Mouse (Mus musculus) embryo, embryonic 10 days (tissue): Measurements from ENCODE around the gene Naa80.

Experiments used
- DNase-seq: peaks from one replicate; pipeline ENCODE4 v3.0.0-alpha.2; 2015; ENCODE audit warnings: low spot score

Naa80 gene

DNA sequence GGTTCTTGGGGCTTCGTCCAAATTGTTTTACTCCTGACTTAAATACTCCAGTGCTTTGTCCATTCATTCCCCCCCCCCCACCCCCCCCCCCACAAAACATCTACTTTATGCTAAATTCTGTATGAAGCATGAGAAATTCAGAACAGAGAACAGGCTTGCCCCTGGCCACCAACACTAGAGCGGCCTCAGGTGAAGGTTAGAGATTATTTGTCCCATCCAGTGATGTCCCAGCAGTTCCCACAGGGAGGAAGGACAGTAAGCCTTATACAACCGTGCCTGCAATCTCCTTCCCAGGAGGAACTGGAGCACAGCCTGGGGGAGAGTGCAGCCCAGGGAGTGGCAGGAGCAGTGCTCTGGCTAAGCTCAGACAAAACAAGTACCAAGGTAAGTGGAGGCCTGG is at the start of gene Naa80:
Gene Naa80 (plus strand): TSS at position 301 of the 400 bp plus-strand sequence.
- DNase-seq, result no peak

DNA sequence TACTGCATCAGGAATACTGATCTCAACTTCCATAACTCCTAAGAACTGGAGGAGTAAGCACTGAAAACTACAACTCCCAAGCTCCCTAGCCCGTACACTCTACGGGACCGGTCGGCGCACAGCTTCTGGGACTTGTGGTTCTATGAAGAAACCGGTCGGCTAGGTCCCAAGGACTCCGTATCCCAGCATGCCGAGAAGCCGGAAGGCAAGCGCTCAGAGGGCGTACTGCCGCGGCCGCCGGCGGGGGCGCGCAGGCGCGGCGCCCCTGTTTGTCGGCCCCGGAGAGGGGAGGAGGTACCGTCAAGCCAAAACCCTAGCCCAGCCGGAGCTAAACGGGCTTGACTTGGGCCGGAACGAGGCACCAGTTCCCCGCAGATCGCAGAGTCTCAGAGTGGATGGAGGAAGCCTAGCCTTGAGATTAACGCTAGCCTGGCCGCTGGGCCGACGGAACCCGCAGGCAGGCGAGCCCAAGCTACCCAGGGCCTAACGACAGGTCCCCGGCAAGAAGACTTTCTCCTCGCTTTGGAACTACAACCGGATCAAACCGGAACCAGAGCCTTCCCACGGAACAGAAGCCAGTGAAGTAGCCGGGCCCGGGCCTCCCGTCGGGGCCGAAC is 44.8 kb upstream of the Naa80 start, which contains the start of gene Tmem115:
Gene Tmem115 (plus strand): TSS at position 155 of the 617 bp plus-strand sequence.
- DNase-seq, result peak; percentile 98

DNA sequence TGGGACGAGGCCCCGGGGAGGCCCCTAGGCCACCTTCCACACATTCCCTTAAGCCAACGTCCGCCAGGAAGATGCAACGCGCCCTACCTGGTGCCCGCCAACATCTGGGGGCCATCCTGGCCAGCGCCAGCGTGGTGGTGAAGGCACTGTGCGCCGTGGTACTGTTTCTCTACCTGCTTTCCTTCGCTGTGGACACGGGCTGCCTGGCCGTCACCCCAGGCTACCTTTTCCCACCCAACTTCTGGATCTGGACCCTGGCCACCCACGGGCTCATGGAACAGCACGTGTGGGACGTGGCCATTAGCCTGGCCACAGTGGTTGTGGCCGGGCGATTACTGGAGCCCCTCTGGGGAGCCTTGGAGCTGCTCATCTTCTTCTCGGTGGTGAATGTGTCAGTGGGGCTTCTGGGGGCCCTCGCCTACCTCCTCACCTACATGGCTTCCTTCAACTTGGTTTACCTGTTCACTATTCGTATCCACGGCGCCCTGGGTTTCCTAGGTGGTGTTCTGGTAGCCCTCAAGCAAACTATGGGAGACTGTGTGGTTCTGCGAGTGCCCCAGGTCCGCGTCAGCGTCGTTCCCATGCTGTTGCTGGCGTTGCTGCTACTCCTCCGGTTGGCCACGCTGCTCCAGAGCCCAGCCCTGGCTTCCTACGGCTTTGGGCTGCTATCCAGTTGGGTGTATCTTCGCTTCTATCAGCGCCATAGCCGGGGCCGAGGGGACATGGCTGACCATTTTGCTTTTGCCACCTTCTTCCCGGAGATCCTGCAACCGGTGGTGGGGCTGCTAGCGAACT is 44.1 kb upstream of the Naa80 start:
- DNase-seq, result no peak

DNA sequence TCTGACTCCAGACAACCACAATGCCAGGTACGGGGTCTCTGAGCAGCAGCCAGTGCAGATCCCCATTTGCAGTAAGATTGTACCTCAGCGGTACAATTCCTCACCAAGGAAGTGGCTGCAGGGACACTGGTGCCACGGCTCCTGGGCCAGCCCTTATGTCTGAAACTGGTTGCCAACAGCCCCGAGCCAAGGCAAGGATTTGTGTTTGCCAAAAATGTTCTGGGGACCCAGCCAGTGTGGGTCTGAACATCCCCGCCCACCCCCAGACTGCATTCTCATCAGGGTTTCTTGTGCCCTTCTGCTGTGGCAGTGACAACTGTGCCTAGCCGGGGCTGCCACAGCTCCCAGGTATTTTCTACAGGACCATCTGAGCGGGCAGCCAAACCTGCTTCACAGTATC is 40.5 kb upstream of the Naa80 start:
- DNase-seq, result no peak

DNA sequence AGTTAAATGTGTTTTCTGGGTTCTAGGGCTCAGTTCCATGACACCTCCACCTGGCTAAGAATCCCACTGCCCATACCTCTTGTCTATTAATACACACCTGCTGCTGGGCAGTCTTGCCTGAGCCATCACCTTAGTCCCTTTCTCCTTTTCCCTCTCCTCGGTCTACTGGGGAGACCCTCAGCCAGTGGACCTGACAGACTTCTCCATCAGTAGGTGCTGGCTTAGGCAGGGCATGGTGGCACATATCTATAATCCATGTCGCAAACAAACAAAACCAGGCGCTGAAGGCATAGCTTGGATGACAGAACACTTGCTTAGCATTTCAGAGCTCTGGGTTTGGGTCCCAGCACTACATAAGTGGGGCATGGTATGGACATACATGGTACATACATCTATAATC is 40.0 kb upstream of the Naa80 start:
- no peak for DNase-seq

DNA sequence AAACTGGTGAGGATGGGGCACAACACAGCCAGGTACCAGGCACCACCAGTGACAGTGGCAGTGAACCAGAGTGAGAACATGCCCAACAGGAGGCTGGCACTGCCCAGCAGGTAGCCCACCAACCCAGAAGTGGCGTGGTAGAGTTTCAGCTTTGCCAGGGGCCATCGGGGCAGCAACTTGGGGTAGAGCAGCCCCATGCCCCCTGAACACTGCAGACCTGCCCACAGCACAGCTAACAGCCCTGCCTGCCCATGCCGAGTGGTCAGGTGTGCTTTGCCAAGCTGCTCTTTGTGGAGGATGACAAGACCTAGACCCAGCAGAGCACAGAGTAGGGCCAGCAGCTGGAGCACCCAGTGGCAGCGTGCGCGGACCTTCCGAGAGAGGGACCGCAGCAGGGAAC is 38.7 kb upstream of the Naa80 start:
- no peak for DNase-seq

DNA sequence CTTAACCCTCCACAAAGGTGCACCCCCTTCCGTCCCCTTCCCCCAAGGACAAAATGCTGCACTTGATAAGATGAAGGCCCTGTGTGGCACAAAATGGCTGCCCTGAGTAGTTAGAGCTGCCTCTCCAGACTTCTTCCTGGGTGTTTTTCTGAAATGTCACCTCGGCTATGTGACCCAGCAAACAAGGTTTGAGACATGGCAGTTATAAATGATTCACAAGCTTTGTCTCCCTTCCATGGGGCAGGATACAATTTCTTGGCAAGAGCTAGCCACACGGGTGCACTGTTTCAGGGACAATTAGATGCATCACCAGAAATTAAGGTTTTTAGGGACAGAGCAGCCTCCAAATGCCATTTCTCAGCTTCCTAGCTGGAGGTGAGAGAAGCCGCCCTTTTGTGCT is 38.3 kb upstream of the Naa80 start:
- no peak for DNase-seq

DNA sequence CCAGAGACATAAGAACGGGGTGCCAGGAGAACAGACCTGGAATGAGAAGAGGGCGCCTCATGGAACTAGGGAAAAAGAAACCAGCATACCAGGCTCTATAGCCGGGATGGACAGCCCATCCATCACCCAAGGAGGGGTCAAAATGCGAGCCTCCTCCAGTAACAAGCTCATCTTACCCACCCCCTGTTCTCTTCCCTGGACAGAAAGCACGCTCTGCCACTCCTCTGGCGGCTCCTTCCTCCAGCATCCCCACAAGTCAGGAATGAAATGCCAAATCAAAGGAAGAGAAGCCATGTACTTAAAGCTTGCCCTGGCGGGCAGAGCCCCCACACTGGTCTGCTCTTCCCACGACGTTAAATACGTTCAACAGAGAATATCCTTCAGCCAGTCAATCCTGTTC is 37.7 kb upstream of the Naa80 start:
- no peak for DNase-seq

DNA sequence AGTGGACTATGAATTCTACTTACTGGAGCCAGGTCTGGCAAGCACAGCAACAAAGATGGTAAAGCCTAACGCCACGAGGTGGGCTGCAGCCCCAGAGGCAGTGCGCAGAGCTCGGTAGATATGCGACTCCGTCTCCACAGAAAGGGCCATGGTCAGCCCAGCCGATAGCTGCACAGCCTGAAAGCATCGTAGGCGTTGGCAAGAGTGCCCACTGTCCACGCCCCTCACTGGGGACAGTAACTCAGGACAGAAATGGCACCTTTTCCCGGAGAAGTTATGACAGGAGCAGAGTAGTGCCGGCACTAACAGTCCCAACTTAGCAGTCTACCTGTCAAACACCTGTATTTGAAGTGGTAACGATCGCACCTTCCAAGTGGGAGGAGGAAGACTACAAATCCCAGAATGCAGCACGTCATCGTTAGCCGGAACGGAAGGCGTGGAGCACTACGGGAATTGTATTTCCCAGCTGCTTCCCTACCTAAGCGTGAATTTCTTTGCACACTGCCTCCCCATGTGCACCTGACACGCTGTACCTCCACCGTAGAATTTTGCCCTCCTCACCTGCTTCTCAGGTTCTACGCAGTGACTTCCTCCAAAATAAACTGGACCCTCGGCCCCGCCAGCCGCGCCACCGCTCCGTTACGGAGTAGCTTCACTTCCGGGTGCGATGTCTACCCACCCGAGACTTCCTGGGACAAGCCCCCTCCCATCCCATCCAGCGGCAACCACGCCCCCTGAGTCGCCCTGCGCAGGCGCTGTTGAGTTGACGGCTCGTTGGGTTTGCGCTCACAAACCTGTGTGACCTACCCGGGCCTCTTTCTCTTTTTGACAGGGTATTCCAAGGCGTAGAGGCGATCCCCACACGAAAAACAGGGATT is 37.0 kb upstream of the Naa80 start, which contains the start of the genes Cyb561d2 and Nprl2:
Gene Cyb561d2 (minus strand): TSS at position 720 of the 878 bp plus-strand sequence.
Gene Nprl2 (plus strand): TSS at position 753 of the 878 bp plus-strand sequence.
- DNase-seq, result peak; percentile 96

DNA sequence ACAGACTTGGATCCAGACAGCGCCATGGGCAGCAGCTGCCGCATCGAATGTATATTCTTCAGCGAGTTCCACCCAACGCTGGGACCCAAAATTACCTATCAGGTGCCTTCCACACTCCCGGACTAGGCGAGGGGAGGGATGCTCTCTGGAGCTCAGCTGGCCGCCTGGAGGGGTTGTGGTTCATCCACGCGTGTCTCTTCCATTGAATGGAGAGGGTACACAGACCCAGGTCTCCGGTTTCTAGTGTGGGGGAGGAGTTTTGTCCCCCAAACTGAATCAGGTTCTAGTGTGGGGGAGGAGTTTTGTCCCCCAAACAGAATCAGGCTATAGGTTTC is 36.4 kb upstream of the Naa80 start:
- no peak for DNase-seq

DNA sequence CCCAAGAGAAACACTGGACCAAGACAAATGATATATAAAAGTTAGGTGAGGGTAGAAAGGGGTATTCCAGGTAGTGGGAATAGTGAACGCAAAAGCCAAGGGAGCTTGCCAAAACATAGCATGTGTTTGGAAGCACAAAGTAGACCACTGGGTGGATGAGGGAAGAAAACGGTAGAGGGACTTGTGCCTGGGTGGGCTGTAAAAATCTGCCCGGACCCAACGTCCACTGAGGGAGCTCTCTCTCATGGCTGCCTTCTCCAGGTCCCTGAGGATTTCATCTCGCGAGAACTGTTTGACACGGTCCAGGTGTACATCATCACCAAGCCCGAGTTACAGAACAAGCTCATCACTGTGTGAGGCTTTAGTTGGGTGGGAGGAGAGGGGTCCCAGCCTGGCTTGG is 36.0 kb upstream of the Naa80 start:
- no peak for DNase-seq

DNA sequence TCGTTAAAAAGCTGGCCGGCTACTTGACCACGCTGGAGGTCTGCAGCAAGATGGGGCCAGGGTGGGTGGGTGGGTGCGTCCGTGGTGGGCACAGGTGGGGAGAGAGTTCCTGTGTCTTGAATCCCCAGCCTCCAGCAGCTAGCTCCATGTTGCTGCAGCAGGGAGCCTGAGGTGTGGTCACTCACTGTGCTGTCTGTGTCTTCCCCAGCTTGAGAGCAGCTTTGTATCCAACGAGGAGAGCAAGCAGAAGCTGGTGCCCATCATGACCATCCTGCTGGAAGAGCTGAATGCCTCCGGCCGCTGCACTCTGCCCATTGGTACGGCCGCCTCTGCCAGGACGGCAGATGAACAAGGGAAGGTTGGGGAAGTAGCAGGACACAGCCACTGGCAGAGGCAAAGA is 35.4 kb upstream of the Naa80 start:
- no peak for DNase-seq

DNA sequence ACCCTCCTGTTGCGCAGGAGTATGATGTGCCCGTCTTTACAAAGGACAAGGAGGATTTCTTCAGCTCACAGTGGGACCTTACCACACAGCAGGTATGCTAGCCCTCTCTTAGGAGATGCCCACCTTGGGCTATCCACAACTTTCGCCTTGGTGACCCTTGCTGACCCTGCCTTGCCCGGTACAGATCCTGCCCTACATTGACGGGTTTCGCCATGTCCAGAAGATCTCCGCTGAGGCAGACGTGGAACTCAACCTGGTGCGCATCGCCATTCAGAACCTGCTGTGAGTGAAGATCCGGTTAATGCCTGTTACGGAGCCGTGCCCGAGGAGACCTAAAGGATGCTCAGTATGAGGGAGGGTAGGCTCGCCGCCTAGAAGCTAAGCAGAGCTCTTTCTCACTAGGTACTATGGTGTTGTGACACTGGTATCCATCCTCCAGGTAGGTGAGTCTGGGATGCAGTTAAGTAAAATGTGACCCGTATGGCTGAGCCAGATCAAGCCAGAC is 34.4 kb upstream of the Naa80 start:
- no peak for DNase-seq

DNA sequence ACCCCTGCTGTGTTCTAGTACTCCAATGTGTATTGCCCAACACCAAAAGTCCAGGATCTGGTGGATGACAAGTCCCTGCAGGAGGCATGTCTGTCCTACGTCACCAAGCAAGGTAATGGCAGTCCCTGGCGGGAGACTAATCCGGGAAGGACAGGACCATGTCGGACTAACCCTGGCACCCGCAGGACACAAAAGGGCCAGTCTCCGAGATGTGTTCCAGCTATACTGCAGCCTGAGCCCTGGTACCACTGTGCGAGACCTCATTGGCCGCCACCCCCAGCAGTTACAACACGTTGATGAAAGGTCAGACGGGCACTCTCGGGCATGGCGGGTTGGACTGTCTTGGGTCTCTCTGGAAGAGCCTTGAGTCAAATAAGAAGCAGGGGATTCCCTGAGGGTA is 34.0 kb upstream of the Naa80 start:
- DNase-seq, result no peak

DNA sequence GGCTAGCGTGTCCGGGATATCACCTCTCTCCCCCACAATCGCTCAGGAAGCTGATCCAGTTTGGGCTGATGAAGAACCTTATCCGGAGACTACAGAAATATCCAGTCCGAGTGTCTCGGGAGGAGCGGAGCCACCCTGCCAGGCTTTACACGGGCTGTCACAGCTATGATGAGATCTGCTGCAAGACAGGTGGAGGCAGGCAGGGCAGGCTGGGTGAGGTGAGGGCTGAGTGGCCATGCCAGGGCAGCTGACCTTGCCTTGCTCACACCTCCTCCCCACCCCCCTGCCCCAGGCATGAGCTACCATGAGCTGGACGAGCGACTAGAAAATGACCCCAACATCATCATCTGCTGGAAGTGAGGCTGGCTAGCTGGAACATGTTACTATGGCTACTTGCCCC is 33.5 kb upstream of the Naa80 start:
- no peak for DNase-seq

DNA sequence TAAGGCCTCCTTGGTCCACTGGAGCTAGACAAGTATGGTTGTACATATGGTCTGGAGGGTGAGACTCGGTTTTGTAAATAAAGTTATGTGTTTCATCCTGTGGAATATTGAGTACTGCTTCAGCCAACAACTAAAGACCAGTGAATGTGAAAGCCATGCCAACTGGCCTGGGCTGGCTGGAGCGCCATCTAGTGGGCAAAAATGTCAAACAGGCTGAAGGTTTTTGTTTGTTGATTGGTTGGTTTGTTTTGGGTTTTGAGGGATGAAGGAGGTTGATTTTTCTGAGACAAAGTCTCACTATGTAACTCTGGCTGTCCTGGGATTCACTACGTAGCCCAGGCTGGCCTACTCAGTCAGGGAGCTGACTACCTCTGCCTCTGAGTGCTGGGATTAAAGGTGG is 33.1 kb upstream of the Naa80 start:
- peak; percentile 79 for DNase-seq

DNA sequence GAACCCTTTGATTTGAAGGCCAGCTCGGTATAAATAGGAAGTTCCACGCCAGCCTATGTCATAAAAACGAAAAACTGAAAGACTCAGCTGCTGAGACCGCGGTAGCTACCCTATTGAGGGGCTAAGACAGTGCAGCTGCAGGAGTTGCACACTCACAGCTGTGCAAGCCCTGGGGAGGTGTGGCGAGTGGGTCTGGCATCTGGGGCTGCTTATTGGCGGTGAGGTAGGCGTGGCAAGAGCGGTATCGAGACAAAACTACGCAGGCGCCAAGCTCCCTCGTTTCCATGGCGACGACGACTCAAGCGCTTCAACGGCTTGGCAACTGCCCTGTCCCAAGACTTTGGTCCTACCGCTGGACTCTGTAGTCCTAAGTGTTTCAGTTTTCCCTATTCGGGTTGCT is 31.7 kb upstream of the Naa80 start, which contains the start of gene Zmynd10:
Gene Zmynd10 (plus strand): TSS at position 273 of the 400 bp plus-strand sequence.
- peak; percentile 99 for DNase-seq

DNA sequence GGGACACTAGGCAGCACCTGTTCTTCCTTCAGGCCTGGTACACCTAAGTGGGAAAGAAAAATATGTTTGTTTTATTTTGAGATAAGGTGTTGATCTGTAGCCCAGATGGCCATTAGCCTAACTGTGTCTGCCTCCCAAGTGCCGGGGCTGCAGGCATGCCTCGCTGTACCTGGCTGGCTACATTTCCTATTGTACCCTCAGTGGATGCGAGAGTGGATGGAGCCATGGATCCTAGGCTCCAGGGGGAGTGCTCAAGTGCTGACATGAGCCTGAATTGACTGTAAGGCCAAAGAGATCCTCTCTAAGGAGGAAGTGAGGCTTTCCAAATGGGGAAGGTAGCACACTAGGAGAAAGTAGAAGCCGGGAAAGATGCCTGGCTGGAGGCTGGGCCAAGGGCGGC is 30.7 kb upstream of the Naa80 start:
- DNase-seq, result no peak

DNA sequence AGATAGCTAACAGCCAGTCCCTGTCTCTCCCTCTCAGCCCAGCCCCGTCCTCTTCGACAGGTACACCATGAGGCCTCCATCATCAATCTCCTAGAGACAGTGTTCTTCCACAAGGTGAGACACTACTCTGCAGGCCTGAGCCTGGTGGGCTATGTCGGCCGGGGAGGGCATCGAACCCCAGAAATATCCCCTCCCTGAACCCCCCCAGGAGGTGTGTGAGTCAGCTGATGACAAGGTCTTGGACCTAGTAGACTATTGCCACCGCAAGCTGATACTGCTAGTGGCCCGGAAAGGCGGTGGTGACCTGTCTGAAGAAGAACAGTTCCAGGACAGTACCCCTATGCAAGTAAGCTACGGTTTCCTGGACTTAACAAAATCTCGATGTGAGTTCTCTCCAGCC is 29.9 kb upstream of the Naa80 start:
- DNase-seq, result no peak

DNA sequence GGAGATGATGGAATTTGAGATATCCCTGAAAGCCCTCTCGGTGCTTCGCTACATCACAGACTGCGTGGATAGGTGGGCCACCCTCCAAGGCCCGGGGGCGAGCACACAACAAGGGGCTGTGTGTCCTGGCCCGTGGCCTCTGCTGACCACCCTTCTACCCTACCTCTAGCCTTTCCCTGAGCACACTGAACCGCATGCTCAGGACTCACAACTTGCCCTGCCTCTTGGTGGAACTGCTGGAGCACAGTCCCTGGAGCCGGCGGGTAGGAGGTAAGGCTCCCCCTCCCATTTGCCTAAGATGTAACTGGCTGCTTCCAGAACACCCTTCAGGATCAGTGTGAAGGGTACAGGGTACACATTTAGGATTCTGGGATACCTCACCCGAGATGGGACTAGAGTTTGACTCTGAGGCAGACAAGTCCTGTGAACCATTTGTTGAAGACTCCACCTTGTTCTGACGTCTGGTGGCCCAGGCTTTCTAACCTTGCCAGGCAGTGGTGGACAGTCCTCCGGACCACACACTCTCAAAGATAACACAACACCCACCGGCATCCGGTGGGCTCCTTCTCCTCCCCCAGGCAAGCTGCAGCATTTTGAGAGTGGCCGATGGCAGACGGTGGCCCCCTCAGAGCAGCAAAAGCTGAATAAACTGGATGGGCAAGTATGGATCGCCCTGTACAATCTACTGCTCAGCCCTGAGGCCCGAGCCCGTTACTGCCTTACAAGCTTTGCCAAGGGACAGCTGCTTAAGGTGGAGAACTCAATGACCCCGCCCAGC is 29.2 kb upstream of the Naa80 start:
- no peak for DNase-seq

DNA sequence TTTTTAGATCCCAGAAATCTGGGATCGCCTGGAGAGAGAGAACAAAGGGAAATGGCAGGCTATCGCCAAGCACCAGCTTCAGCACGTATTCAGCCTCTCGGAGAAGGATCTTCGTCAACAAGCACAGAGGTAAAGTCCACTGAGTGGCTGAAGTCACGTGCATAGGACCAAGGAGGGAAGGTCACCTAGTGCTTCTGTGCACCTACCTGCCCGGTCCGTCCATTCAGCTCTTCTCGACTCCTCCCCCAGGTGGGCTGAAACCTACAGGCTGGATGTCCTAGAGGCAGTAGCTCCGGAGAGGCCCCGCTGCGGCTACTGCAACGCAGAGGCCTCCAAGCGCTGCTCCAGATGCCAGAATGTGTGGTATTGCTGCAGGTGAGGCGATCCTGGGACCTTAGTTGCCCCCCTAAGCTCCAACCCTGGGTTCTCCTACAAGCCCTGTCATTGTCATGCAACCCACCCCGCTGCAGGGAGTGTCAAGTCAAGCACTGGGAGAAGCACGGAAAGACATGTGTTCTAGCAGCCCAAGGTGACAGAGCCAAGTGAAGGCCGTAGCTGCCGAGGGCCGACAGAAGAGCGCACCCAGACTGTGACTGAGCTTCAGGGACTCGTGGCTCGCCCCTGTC is 28.1 kb upstream of the Naa80 start:
- DNase-seq, result peak; percentile 54
